Mouse (Mus musculus) 3T3-L1 (cell line): ENCODE data around the gene Ager.
A peak's percentile ranks its signal among the peaks of the same experiment; 100 is the strongest.

Experiments
- DNase-seq: peaks from one replicate; pipeline ENCODE4 v3.0.0-alpha.2; 2015; ENCODE audit warnings: low read depth, low spot score

The Ager gene

DNA sequence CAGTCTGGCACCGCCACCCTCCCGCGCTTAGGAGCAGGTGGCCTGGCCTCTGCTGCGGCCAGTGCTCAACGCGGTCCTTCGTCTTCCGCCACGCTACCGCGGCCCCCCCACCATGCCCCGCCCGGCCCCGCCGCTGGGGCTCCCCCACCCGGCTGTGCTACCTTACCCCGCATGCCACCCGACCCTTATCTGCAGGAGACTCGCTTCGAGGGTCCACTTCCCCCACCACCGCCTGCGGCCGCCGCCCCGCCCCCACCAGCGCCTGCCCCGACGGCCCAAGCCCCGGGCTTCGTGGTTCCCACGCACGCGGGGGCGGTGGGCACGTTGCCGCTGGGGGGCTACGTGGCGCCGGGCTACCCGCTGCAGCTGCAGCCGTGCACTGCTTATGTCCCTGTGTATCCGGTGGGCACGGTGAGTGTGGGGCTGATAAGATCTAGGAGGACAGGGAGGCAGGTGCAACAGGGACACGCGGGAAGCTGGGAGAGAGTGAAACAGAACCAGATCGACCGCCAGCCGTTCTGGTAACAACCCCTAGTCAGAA is 33.2 kb downstream of the Ager start:
- no peak for DNase-seq

DNA sequence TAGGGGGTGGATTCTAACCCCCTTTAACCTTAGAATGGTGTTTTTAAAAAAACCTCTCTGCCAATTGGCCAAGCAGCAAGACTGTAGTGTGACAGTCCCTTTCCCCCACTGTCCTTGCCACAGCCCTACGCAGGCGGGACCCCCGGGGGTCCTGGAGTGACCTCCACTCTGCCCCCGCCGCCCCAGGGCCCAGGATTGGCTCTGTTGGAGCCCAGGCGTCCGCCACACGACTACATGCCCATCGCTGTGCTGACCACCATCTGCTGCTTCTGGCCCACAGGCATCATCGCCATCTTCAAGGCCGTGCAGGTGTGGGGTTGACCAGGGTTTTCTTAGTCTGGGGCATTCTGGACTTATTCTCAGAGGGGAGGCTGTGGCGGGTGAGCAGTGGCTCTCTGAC is 34.0 kb downstream of the Ager start:
- no peak for DNase-seq

DNA sequence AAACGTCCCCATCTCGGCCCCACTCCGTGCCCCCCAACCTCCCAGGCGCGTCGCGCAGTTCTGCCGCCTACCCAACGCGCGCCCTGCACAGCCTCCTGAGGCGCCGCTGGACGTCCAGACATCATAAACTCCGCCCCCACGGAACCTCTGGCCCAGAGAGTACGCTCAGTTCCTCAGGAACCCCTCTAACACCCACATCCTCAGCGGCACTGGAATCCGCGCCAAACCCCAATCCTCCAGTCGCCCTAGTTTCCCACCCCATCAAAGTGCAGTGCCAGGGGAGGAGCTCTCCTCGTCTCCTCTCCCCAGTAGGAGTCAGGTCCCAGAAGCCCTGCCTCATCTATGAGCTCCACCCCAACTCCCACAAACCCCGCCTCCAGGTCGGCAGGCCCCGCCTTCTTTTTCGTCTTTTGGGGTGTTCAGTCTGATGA is 34.6 kb downstream of the Ager start:
- no peak for DNase-seq

DNA sequence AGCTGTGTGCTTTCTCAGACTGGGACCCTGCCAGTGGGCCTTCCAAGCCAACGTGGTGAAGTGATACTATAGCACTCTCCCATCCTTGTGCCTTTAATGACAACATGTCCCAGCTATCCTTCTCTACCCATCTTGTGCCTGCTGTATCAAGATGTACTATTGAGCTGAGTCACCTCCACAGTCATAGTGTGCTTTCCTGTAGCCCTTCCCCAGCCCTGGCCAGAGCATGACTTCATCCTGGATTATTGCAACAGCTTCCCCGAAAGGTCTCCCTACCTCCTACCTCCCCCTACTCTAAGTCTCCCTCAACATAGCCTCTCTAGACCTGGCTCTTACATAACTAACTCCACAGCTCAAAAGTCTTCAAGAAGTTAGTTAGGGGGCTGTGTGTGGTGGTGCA is 38.0 kb downstream of the Ager start:
- peak; percentile 71 for DNase-seq

DNA sequence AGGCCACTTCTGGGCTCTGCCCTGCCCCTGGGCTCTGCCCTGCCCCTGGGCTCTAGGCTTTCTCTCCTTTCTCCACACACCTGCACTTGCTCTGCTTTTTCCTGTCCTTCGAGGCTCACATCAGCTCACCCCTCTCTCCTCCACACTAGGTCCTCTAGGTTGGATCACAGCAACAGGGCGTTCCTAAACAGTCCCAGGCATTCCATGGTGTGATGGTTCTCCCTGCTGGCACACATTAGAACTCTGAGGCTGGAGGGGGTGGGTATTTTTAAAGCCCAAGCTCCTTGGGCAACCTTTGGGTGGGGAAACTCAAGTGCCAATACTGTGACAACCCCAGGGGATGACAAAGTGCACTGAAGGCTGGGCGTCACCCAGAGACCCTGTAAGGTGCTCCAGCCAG is 39.8 kb downstream of the Ager start:
- DNase-seq, result no peak

DNA sequence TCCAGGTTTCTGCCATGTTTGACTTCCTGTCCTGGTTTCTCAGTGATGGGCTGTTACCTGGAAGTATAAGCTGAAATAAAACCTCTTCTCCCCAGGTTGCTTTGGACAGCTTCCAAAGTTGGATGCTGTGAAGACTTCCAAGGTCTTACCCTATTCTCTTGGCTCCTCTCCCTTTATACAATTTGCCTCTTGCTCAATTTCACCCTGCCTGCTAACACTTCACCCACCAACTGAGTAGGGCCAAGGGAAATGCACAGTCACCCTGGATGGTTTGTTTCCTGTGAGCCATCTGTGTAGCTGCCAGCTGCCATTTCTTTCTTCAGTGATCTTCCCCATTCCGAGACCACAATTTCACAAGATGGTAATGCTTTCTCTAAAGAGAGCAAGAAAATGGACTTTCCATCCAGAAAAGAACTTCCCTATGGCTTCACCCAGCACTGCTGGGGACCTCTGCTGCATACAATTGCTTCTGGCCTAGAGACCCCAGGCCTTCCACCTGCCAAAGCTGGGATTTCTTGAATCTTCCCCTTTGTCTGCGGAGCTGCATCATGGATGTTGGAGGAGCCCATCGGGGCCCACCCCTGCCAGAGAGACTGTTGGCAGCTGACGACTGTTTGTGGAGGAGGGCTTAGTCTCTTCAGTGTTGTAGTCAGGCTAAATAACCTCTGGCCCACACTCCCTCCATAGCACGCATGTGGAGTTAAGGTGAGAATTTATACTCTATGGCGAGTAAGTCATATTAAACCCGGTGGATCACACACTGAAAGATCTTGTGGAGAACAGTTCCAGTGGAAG is 42.0 kb downstream of the Ager start:
- peak; percentile 46 for DNase-seq

DNA sequence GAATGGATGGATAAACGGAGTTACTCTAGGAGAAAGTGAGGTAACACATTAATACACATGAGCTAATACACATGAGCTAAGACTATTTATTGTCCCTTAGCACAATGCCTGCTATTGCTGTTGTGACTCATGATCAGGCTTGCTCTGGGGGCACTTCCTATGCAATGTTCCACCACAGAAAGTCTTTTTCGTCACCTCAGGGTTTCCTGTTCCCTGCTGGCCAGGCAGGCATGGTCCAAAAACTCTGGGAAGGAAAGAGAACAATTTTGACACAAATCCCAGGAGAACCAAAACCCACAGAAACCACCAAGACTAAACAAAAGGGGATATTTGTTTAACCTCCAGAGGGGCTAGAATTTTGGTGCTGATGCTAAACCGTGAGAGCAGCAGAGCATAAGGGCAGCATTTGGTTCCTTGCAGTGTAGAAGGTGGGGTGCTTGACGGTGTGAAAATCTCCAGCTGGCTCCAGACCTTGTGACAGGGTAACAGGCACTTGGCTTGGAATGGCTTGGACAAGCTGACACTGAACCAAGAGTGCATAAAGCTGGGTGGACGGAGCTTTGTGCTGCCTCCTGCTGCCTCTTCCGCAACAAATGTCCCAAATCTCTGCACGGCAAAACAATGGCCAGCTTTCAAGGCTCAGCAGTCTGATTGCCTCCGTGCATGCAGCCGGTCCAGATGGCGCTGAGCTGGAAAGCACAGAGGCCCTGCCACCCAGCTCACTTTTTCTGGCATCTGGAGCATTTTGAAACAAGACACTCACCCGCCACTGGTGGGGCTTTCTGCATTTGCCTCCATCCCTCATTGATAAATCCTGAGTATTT is 43.3 kb downstream of the Ager start:
- DNase-seq, result peak; percentile 95

DNA sequence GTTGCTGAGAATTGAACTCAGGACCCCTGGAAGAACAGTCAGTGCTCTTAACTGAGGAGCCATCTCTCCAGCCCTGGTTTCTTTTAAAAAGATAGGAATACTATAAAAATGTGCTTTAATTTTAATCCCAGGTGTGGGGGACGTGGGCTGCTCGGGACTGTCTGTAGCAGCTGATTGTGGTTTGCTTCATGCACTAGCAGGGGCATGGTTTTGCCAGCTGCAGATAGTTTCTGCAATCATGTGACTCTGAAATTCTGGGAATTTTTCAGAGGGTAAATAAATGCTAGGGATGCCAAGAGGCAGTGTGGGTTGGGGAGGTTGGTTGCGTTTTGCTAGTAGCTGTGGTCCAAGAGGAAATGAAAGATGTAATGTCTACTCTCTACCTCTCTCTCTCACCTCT is 44.3 kb downstream of the Ager start:
- DNase-seq, result no peak

DNA sequence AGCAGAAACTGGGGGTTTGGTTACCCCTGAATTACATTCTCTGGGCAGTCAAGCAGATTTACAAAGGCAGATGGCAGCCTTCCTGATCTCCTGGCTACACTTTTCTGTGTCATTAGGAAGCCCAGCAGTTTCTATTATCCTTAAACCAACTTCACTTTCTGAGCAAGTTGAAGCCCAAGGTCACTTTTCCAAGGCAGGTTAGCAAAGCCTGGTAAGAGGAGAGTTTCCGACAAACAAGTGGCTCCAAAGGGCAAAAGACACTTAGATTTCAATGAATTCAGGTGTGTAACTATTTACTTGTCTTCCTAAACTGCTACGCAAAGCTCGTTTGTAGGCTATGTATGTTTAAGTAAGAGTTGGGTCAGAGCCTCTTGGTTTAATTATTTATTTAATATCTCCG is 45.7 kb downstream of the Ager start:
- DNase-seq, result no peak

DNA sequence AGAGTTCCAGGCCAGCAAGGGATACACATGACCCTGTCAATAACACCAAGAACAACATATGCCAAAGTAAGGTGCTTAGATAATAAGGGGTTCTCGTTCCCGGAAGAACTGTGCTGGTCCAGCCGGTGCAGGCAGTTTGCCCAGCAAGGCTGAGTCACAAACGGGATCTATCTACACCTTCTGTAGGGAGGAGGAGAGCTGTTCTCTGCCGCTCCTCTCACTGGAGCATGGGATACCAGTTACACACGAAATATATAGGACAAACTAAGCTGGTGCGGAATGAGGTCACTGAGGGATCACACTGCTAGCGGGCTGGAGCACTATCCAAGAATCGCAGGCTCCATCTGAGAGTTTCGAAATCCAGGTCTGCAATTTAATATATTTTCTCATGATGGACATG is 46.3 kb downstream of the Ager start:
- DNase-seq, result peak; percentile 69

DNA sequence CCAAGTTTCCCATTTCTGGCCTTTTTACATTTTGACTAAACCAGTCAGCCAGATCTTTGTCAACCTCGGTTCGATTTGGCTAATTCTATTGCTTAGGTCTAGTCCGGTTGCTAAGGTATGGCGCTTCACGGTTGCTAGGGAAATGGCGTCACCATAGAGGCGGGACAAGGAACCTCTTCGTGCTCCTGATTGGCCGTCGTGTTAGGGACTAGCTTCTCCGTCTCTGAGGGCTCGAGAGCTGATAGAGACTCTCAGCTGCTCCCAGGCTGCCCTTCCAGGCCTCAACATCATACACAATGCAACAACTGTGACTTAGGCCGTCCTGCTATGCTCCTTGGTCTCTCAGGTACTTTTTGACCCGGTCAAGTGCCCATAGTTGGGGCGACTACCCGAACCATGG is 46.9 kb downstream of the Ager start, which contains the start of gene Fkbpl:
Fkbpl (plus strand) TSS at position 157 of the 400 bp plus-strand sequence.
- DNase-seq, result peak; percentile 99

DNA sequence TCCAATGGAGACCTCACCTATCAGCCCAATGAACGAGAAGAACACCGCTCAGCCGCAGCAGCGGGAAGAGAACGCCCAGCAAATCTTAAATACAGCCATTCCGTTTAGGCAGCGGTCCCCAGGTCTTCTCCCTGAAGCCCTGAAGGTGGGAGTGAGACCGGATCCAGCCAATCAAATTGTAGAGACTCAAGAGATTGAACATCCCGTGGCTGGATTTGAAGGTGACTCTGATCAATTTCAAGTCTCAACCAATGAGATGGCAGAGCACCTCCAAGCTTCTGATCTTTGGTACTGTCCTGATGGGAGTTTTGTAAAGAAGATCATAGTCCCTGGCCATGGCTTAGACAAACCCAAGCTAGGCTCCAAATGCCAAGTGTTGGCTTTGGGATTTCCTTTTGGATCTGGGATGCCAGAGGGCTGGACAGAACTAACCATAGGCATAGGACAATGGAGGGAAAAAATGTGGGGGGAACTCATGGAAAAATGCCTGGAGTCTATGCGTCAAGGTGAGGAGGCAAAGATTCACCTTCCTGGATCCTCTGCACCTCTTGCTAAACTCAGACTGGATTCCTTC is 47.7 kb downstream of the Ager start:
- DNase-seq, result peak; percentile 59

DNA sequence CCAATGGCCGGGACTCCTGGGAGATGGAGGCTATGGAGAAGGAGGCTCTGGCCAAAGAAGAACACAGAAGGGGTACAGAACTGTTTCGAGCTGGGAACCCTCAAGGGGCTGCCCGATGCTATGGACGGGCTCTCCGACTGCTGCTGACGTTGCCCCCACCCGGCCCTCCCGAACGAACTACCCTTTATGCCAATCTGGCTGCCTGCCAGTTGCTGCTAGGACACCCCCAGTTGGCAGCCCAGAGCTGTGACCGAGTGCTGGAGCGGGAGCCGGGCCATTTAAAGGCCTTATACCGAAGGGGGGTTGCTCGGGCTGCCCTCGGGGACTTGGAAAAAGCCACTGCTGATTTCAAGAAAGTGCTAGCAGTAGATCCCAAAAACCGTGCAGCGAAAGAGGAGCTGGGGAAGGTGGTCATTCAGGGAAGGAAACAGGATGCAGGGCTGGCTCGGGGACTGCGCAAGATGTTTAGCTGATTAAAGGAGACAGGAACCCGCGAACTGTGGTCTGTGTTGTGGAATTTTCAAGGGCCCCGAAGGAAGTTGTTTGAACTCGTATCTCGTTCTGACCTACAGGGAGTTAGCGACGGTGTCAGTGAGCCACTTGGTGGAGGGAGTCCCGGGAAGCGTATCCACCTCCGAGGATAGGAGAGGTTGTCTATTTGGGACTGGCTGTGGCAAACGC is 48.3 kb downstream of the Ager start:
- DNase-seq, result no peak

DNA sequence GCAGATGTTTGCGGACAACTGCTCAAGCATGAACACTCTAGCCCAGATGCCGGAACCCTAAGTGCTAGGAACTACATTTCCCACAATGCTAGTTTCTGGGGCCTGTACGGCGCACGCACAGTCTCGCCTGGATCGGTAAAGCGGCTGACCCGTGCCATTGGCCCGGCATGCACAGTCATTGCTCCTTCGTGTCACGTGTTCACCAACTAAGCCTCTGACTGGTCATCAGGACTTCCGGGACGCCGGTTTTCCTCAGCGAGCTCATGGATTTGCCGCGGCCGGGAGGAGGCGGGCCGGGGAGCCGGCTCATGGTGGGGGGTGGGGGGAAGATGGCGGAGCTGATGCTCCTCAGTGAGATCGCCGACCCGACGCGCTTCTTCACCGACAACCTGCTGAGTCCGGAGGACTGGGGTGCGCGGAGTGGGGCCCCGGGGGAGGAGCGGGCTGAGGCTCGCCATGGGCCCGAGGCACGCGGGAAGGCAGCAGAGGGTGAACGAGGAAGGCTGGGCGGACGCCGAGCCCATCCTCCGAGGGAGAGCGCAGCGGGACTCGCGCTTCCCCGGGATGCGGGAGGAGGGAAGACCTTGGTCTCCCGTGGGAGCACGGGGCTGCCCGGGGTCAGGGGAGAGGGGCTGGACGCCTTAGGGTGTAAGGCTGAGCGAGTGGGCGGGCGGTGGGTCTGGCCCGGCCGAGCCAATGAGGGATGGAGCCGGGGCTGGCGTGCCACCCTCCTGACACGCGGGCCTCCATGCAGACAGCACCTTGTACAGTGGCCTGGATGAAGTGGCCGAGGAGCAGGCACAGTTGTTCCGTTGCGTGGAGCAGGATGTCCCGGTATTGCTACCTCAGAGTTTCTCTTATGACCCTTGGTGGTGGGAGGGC is 49.5 kb downstream of the Ager start, which contains the start of gene Atf6b:
Atf6b (plus strand) TSS at position 241 of the 882 bp plus-strand sequence.
- peak; percentile 100 for DNase-seq

DNA sequence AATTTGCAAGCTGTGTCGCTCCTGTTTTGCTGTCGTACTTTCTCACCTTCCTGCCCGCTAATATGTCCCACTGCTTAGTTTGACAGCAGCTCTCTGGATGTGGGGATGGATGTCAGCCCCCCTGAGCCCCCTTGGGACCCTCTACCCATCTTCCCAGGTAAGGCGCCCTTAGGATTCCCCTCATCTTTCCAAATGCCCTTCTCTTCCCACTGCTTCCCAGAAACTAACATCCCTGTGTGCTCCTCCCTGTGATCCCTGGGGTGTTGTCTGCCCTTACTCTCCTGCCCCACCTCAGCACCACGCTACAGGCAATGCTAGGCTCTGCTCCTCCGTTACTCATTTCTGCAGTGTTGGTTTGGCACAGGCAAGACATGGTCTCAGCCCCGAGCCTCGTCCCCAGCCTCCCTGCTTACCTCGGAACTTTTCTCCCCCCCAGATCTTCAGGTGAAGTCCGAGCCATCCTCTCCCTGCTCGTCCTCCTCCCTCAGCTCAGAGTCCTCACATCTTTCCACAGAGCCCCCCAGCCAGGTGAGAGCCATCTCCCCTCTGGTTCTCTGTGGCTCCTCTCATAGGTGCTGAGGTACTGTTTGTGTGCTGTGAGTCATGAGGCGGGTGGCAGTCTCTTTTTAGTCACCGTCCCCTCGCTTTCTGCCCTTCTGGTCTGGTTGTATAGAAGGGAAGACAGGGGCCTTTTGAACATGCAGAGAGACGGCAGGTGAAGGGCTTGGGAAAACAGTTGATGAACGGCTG is 50.7 kb downstream of the Ager start:
- no peak for DNase-seq

DNA sequence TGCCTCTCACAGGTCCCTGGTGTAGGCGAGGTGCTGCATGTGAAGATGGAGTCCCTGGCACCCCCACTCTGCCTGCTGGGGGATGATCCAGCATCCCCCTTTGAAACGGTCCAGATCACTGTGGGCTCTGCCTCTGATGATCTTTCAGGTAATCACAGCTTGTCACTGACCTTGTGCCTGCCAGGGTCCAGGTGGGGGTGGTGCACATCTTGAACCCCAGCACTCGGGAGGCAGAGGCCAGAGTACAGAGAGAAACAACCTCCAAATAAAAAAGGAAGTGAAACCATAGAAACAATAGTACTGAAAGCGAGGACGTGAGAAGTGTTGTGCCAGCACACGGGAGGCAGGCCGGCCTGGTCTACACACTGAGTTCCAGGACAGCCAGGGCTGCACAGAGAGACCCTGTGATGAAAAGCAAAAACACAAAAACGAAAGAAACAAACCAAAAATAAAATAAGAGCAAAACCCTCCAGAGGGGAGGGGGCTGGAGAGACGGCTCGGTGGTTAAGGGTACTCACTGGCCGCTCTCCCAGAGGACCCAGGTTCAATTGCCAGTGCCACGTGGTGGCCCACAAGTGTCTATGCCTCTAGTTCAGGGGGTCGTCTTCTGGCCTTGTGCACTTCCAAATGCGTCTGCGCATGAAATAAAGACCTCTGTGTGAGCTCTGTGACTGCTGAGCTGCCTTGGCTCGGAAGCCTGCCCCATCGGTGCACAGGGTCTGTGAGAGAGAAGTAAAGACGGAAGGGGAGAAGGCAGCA is 51.6 kb downstream of the Ager start:
- no peak for DNase-seq
